Mouse (Mus musculus): ENCODE measurements around the gene Mrpl58.

DNA sequence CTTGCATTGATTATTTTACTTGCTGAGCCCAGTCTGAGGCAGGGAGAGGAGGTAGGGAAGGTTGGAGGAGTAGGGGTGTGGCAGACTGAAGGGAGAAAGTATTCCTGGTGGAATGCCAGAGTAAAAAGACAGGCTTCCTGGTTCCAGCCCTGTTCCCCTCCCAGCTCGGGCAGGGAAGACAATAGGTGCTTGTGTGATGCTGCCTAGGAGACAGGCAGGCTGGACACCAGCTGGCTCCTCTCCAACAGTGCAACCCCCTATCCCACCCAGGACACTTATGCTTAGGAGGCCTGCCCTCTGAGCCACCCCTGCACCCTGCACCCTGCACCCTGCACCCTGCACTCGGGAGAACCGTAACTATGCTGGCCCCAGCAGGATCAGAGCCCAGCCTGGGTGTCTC lies 44.3 kb upstream of the Mrpl58 start:
- TF ChIP-seq POLR2A (IDR thresholded peaks at IDR 0.05; ENCODE audit: control insufficient read depth, low read depth, low read length) (no peak), CTCF (IDR thresholded peaks at IDR 0.05; ENCODE audit: control insufficient read depth, insufficient read depth, insufficient replicate concordance, low read depth, low read length) (no peak)

Measured in testis, adult 2 months (tissue).